Mouse (Mus musculus) limb, embryonic 15.5 days (tissue): Measurements from ENCODE around the gene Zfp870. TPM values are rescaled to one million over a fixed set of nuclear protein-coding genes. Genes with fewer than 3 reads are reported as not detected.

Experiments
- ATAC-seq: fragments of 200-750 bp; cut with Nextera tagmentation; 2 replicates; pipeline ENCODE4 v1.8.0; 2017; ENCODE audit warnings: low read depth, moderate TSS enrichment; ENCODE audit not compliant: insufficient number of reproducible peaks, low FRiP score, low TSS enrichment
- H3K27ac ChIP-seq: fragments of 300-500 bp; sonication (generic); 2 replicates; pipeline ENCODE4 v1.5.1; 2015; ENCODE audit warnings: moderate library complexity, mild to moderate bottlenecking, inconsistent platforms
- H3K27me3 ChIP-seq: fragments of 300-500 bp; sonication (generic); 2 replicates; pipeline ENCODE4 v1.6.1; 2015; ENCODE audit warnings: inconsistent platforms
- H3K36me3 ChIP-seq: fragments of 300-500 bp; sonication (generic); 2 replicates; pipeline ENCODE4 v1.6.1; 2015; ENCODE audit warnings: inconsistent platforms
- H3K4me1 ChIP-seq: fragments of 300-500 bp; sonication (generic); 2 replicates; pipeline ENCODE4 v1.6.1; 2015; ENCODE audit warnings: inconsistent platforms
- H3K4me2 ChIP-seq: fragments of 300-500 bp; sonication (generic); 2 replicates; pipeline ENCODE4 v1.6.1; 2015; ENCODE audit warnings: mild to moderate bottlenecking, inconsistent platforms
- H3K4me3 ChIP-seq: fragments of 300-500 bp; sonication (generic); 2 replicates; pipeline ENCODE4 v1.5.1; 2015; ENCODE audit warnings: mild to moderate bottlenecking, inconsistent platforms
- H3K9ac ChIP-seq: fragments of 300-500 bp; sonication (generic); 2 replicates; pipeline ENCODE4 v1.6.1; 2015; ENCODE audit warnings: inconsistent platforms
- H3K9me3 ChIP-seq: fragments of 300-500 bp; sonication (generic); 2 replicates; pipeline ENCODE4 v1.6.1; 2016; ENCODE audit warnings: inconsistent platforms
- WGBS: fragments of 180-500 bp; shearing (Covaris S2); methylation state at CpG from one replicate; pipeline ENCODE4 v1.1.7; 2015; 5-methylcytosine and 5-hydroxymethylcytosine counted together
- polyA plus RNA-seq: library from polyadenylated mRNA; unstranded; fragments of >200 nt; fragmentation: Nextera tagmentation; extraction: Ambion mirVana; gene quantifications from 2 replicates; pipeline ENCODE4 v1.2.1, GENCODE M21; 2015

Zfp870 gene
- polyA plus RNA-seq, result 7.5 and 8.5 TPM in 2 replicates

- peak within 1 kb of the TSS; percentile 69 for H3K4me2 ChIP-seq
- 10% methylated on average over 33 of the region's 33 CpGs for WGBS
- peaks cover 12% of the 10 kb centered on the region for H3K4me1 ChIP-seq
- no peaks in the 10 kb centered on the region for H3K27me3 ChIP-seq
- no peaks in the 10 kb centered on the region for H3K9me3 ChIP-seq
- peak; percentile 95 for ATAC-seq
- peaks cover 6% of the 10 kb centered on the region; the same call in 1 of the 2 replicates for H3K36me3 ChIP-seq
- peak within 1 kb of the TSS; percentile 76 for H3K4me3 ChIP-seq
- peak within 1 kb of the TSS; percentile 70 for H3K9ac ChIP-seq
- H3K27ac ChIP-seq, result peak within 1 kb of the TSS; percentile 88
These were observed at the start of gene Zfp870 for GRCm38 (mm10) chr17:32891239-32892180. Gene Zfp870 (minus strand): TSS chr17:32891642.

GRCm38 (mm10) chr17:32939831-32940230 is 48.4 kb upstream of the Zfp870 start:
- Histone ChIP-seq H3K27ac (no peak overlapping the region), H3K9ac (no peak overlapping the region), H3K4me3 (no peak overlapping the region), H3K27me3 (no peaks in the 10 kb centered on the region), H3K4me1 (no peaks in the 10 kb centered on the region), H3K4me2 (no peak overlapping the region), H3K36me3 (no peaks in the 10 kb centered on the region), H3K9me3 (no peaks in the 10 kb centered on the region)
- WGBS, result 74% methylated on average over 4 of the region's 4 CpGs
- no peak for ATAC-seq

DNA sequence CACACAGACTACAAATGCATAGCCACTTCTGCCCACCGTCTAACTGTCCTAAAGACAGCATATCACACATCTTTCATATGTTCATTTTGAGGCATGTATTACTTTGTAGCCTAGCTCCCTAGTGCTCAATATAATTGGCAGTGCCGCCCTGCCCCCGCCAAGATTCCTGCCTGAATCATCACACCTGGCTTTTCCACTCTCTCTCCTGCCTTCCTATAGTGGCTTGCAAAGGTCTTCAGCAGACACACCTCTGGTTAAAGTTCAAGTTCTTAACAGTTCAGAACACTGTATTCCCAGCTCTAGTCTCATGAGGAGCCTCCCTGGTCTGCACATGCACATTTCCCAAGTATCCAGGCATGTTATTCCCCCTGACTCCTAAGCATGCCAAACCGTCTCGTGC is 36.4 kb upstream of the Zfp870 start:
- ATAC-seq, result no peak
- Histone ChIP-seq H3K4me3 (no peak overlapping the region), H3K36me3 (no peaks in the 10 kb centered on the region), H3K4me2 (no peak overlapping the region), H3K27me3 (peaks cover 3% of the 10 kb centered on the region; the same call in 1 of the 2 replicates), H3K9me3 (no peaks in the 10 kb centered on the region), H3K4me1 (peaks cover 9% of the 10 kb centered on the region; the same call in 1 of the 2 replicates), H3K27ac (no peak overlapping the region), H3K9ac (no peak overlapping the region)
- 76% methylated on average over 5 of the region's 5 CpGs for WGBS

- Histone ChIP-seq H3K27me3 (no peaks in the 10 kb centered on the region), H3K9me3 (no peaks in the 10 kb centered on the region; the same call in 1 of the 2 replicates), H3K9ac (peak overlapping the region; percentile 46), H3K27ac (no peak overlapping the region), H3K4me3 (peak overlapping the region; percentile 49), H3K4me2 (peak overlapping the region; percentile 80), H3K36me3 (no peaks in the 10 kb centered on the region), H3K4me1 (peaks cover 9% of the 10 kb centered on the region; the same call in 1 of the 2 replicates)
- 19% methylated on average over 32 of the region's 32 CpGs for WGBS
- ATAC-seq, result no peak
These were observed 33.3 kb upstream of the Zfp870 start for GRCm38 (mm10) chr17:32924658-32925312.

GRCm38 (mm10) chr17:32923681-32924080 is 32.2 kb upstream of the Zfp870 start:
- Histone ChIP-seq H3K36me3 (no peaks in the 10 kb centered on the region), H3K4me3 (no peak overlapping the region), H3K27me3 (no peaks in the 10 kb centered on the region), H3K9me3 (no peaks in the 10 kb centered on the region; the same call in 1 of the 2 replicates), H3K9ac (no peak overlapping the region), H3K4me1 (peaks cover 9% of the 10 kb centered on the region; the same call in 1 of the 2 replicates), H3K4me2 (no peak overlapping the region), H3K27ac (no peak overlapping the region)
- WGBS, result 94% methylated on average over 1 of the region's 1 CpGs
- no peak for ATAC-seq

- no peak for ATAC-seq
- 57% methylated on average over 2 of the region's 2 CpGs for WGBS
- no peaks in the 10 kb centered on the region for H3K4me1 ChIP-seq
- no peaks in the 10 kb centered on the region for H3K36me3 ChIP-seq
- H3K4me3 ChIP-seq, result no peak overlapping the region
- no peaks in the 10 kb centered on the region for H3K27me3 ChIP-seq
- H3K4me2 ChIP-seq, result no peak overlapping the region
- no peaks in the 10 kb centered on the region; the same call in 1 of the 2 replicates for H3K9me3 ChIP-seq
- H3K9ac ChIP-seq, result no peak overlapping the region
- H3K27ac ChIP-seq, result no peak overlapping the region
These were observed 27.7 kb upstream of the Zfp870 start for GRCm38 (mm10) chr17:32919123-32919522.

DNA sequence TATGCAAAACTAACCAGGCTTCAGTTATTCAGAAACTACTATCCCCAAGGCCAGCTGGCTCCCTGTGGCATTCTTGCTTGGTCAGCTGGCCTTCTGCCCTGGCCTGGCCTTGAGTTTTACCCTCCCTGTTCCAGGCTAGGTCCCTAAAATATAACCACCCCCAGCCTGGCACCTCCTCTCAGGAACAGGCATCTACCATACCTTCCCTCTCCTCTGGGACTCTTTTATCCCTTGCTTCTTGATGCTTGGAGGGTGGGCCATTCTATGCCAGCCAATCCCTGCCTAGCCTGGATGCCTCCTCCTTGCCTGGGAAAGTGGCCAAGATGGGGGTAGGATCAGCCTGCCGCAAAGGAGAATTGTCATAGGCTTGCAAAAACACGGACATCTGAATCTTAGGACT is 25.7 kb upstream of the Zfp870 start, which contains the start of gene Cyp4f14:
TSS of gene Cyp4f14 (minus strand) at position 212 of the 400 bp plus-strand sequence.
- H3K4me3 ChIP-seq, result no peak within 1 kb of the TSS
- WGBS, result 70% methylated on average over 2 of the region's 2 CpGs
- no peak within 1 kb of the TSS for H3K4me2 ChIP-seq
- no peaks in the 10 kb centered on the region for H3K27me3 ChIP-seq
- H3K4me1 ChIP-seq, result no peaks in the 10 kb centered on the region
- H3K9ac ChIP-seq, result no peak within 1 kb of the TSS
- H3K27ac ChIP-seq, result no peak within 1 kb of the TSS
- ATAC-seq, result no peak
- H3K9me3 ChIP-seq, result no peaks in the 10 kb centered on the region; the same call in 1 of the 2 replicates
- no peaks in the 10 kb centered on the region for H3K36me3 ChIP-seq

- Histone ChIP-seq H3K4me3 (no peak overlapping the region), H3K4me2 (no peak overlapping the region), H3K9ac (no peak overlapping the region), H3K36me3 (no peaks in the 10 kb centered on the region), H3K27me3 (no peaks in the 10 kb centered on the region), H3K9me3 (no peaks in the 10 kb centered on the region; the same call in 1 of the 2 replicates), H3K4me1 (no peaks in the 10 kb centered on the region), H3K27ac (no peak overlapping the region)
- 83% methylated on average over 1 of the region's 1 CpGs for WGBS
- ATAC-seq, result no peak
These were observed 24.6 kb upstream of the Zfp870 start for GRCm38 (mm10) chr17:32916075-32916474.

GRCm38 (mm10) chr17:32906172-32906571 is 14.7 kb upstream of the Zfp870 start:
- H3K9ac ChIP-seq, result no peak overlapping the region
- no peak for ATAC-seq
- H3K27me3 ChIP-seq, result peaks cover 11% of the 10 kb centered on the region; the same call in 1 of the 2 replicates
- WGBS, result 79% methylated on average over 10 of the region's 10 CpGs
- H3K36me3 ChIP-seq, result no peaks in the 10 kb centered on the region
- H3K4me1 ChIP-seq, result 0 out of 2 replicates have a peak, but pooled peaks cover 3% of the 10 kb centered on the region
- H3K27ac ChIP-seq, result no peak overlapping the region
- no peak overlapping the region for H3K4me2 ChIP-seq
- no peak overlapping the region for H3K4me3 ChIP-seq
- H3K9me3 ChIP-seq, result no peaks in the 10 kb centered on the region

- Histone ChIP-seq H3K27ac (no peak overlapping the region), H3K27me3 (peaks cover 11% of the 10 kb centered on the region; the same call in 1 of the 2 replicates), H3K36me3 (no peaks in the 10 kb centered on the region), H3K9ac (no peak overlapping the region), H3K4me1 (0 out of 2 replicates have a peak, but pooled peaks cover 3% of the 10 kb centered on the region), H3K9me3 (no peaks in the 10 kb centered on the region), H3K4me2 (0 out of 2 replicates have a peak overlapping the region, but pooled peaks have one; percentile 24), H3K4me3 (peak overlapping the region; percentile 8; the same call in 1 of the 2 replicates)
- 8% methylated on average over 19 of the region's 19 CpGs for WGBS
- ATAC-seq, result no peak
These were observed 13.8 kb upstream of the Zfp870 start for GRCm38 (mm10) chr17:32905239-32905638.

DNA sequence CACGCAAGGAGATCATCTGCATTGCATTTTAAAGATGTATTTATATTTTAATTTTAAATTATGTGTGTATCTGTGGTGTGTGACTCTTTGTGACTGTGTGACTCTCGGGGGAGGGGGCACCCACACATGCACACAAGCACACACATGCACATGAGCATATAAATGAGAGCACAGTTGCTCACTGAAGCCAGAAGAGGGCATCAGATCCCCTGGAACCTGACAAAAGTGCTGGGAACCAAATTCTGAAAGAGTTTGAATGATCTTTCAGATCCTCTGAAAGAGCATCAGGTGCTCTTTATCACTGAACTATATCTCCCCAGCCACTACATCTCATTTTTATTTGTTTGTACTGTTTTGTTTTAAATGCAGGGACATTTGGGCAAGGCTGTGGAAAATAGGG is 13.0 kb upstream of the Zfp870 start:
- Histone ChIP-seq H3K36me3 (no peaks in the 10 kb centered on the region), H3K9ac (no peak overlapping the region), H3K9me3 (no peaks in the 10 kb centered on the region), H3K4me2 (no peak overlapping the region), H3K27me3 (peaks cover 11% of the 10 kb centered on the region; the same call in 1 of the 2 replicates), H3K4me3 (no peak overlapping the region), H3K27ac (no peak overlapping the region), H3K4me1 (0 out of 2 replicates have a peak, but pooled peaks cover 3% of the 10 kb centered on the region)
- WGBS, result 70% methylated on average over 2 of the region's 2 CpGs
- ATAC-seq, result no peak
